Mouse (Mus musculus): ENCODE data around the gene Myo1c. TPM values are rescaled to one million over a fixed set of nuclear protein-coding genes. Genes with fewer than 3 reads are reported as not detected.

The Myo1c gene
- polyA plus RNA-seq, 1 experiment from 2014 or later: 48.6 TPM

GRCm38 (mm10) chr11:75651426-75652221, 1.3 kb downstream of the Myo1c start:
- no peaks in the 10 kb centered on the region for H3K36me3 ChIP-seq
- H3K27ac ChIP-seq: peak overlapping the region; percentile 93
- H3K4me2 ChIP-seq (replicated peaks): peak overlapping the region; percentile 92
- H3K9me3 ChIP-seq: no peaks in the 10 kb centered on the region
- peak overlapping the region; percentile 68 for H3K4me3 ChIP-seq (replicated peaks)
- peak overlapping the region; percentile 81 for H3K9ac ChIP-seq
- no peaks in the 10 kb centered on the region for H3K27me3 ChIP-seq (replicated peaks)
- ATAC-seq: peak; percentile 81
- peaks cover 43% of the 10 kb centered on the region for H3K4me1 ChIP-seq (replicated peaks)
- WGBS: under 1% methylated on average over 54 of the region's 54 CpGs

- no peaks in the 10 kb centered on the region for H3K9me3 ChIP-seq
- peak overlapping the region; percentile 92 for H3K4me2 ChIP-seq (replicated peaks)
- H3K27ac ChIP-seq: peak overlapping the region; percentile 93
- peak overlapping the region; percentile 68 for H3K4me3 ChIP-seq (replicated peaks)
- no peaks in the 10 kb centered on the region for H3K27me3 ChIP-seq (replicated peaks)
- peaks cover 50% of the 10 kb centered on the region for H3K4me1 ChIP-seq (replicated peaks)
- WGBS: 28% methylated on average over 20 of the region's 20 CpGs
- H3K9ac ChIP-seq: peak overlapping the region; percentile 81
- ATAC-seq: no peak
- H3K36me3 ChIP-seq: no peaks in the 10 kb centered on the region
Measured at GRCm38 (mm10) chr11:75652222-75652941, 2.1 kb downstream of the Myo1c start.

- ATAC-seq: no peak
- Histone ChIP-seq H3K4me2 (replicated peaks) (peak overlapping the region; percentile 92), H3K4me1 (replicated peaks) (peaks cover 50% of the 10 kb centered on the region), H3K4me3 (replicated peaks) (peak overlapping the region; percentile 68), H3K9ac (peak overlapping the region; percentile 63; the same call in 1 of the 2 replicates), H3K27ac (peak overlapping the region; percentile 86), H3K9me3 (no peaks in the 10 kb centered on the region), H3K27me3 (replicated peaks) (no peaks in the 10 kb centered on the region), H3K36me3 (peaks cover 2% of the 10 kb centered on the region; the same call in 1 of the 2 replicates)
- WGBS: 39% methylated on average over 14 of the region's 14 CpGs
Measured at GRCm38 (mm10) chr11:75652942-75653684, 2.8 kb downstream of the Myo1c start.

- H3K4me3 ChIP-seq (replicated peaks): peak overlapping the region; percentile 67
- under 1% methylated on average over 39 of the region's 45 CpGs for WGBS
- no peaks in the 10 kb centered on the region for H3K9me3 ChIP-seq
- peak overlapping the region; percentile 92 for H3K4me2 ChIP-seq (replicated peaks)
- peaks cover 7% of the 10 kb centered on the region; the same call in 1 of the 2 replicates for H3K36me3 ChIP-seq
- peak overlapping the region; percentile 86 for H3K27ac ChIP-seq
- peak; percentile 76 for ATAC-seq
- no peaks in the 10 kb centered on the region for H3K27me3 ChIP-seq (replicated peaks)
- H3K9ac ChIP-seq: peak overlapping the region; percentile 63
- peaks cover 50% of the 10 kb centered on the region for H3K4me1 ChIP-seq (replicated peaks)
Measured at GRCm38 (mm10) chr11:75653781-75654470, 3.6 kb downstream of the Myo1c start.

- Histone ChIP-seq H3K27me3 (replicated peaks) (no peaks in the 10 kb centered on the region), H3K4me1 (replicated peaks) (peaks cover 50% of the 10 kb centered on the region), H3K27ac (peak overlapping the region; percentile 86), H3K9me3 (no peaks in the 10 kb centered on the region), H3K4me3 (replicated peaks) (peak overlapping the region; percentile 70), H3K9ac (peak overlapping the region; percentile 74), H3K36me3 (peaks cover 7% of the 10 kb centered on the region; the same call in 1 of the 2 replicates), H3K4me2 (replicated peaks) (peak overlapping the region; percentile 92)
- 48% methylated on average over 25 of the region's 25 CpGs for WGBS
- no peak for ATAC-seq
Measured at GRCm38 (mm10) chr11:75654471-75655390, 4.4 kb downstream of the Myo1c start.

GRCm38 (mm10) chr11:75655621-75656545, 5.6 kb downstream of the Myo1c start:
- peaks cover 46% of the 10 kb centered on the region for H3K4me1 ChIP-seq (replicated peaks)
- peak; percentile 52 for ATAC-seq

GRCm38 (mm10) chr11:75656621-75657590, 6.6 kb downstream of the Myo1c start:
- Histone ChIP-seq H3K4me2 (replicated peaks) (peak overlapping the region; percentile 92), H3K4me3 (replicated peaks) (peak overlapping the region; percentile 70), H3K4me1 (replicated peaks) (peaks cover 46% of the 10 kb centered on the region), H3K9me3 (no peaks in the 10 kb centered on the region), H3K9ac (peak overlapping the region; percentile 74), H3K27me3 (replicated peaks) (no peaks in the 10 kb centered on the region), H3K27ac (peak overlapping the region; percentile 86; the same call in 1 of the 2 replicates), H3K36me3 (peaks cover 24% of the 10 kb centered on the region)
- WGBS: 50% methylated on average over 20 of the region's 20 CpGs
- ATAC-seq: no peak

More at GRCm38 (mm10) chr11:75655621-75656545, 5.6 kb downstream of the Myo1c start:
- WGBS: 2% methylated on average over 77 of the region's 78 CpGs
- Histone ChIP-seq H3K4me2 (replicated peaks) (peak overlapping the region; percentile 92), H3K9me3 (no peaks in the 10 kb centered on the region), H3K27ac (peak overlapping the region; percentile 86), H3K4me3 (replicated peaks) (peak overlapping the region; percentile 70), H3K36me3 (peaks cover 15% of the 10 kb centered on the region), H3K27me3 (replicated peaks) (no peaks in the 10 kb centered on the region), H3K9ac (peak overlapping the region; percentile 74)

GRCm38 (mm10) chr11:75657841-75658240, 7.5 kb downstream of the Myo1c start:
- Histone ChIP-seq H3K4me3 (replicated peaks) (no peak overlapping the region), H3K36me3 (peaks cover 31% of the 10 kb centered on the region), H3K9ac (no peak overlapping the region), H3K27me3 (replicated peaks) (no peaks in the 10 kb centered on the region), H3K4me2 (replicated peaks) (no peak overlapping the region), H3K9me3 (no peaks in the 10 kb centered on the region), H3K4me1 (replicated peaks) (peaks cover 39% of the 10 kb centered on the region), H3K27ac (no peak overlapping the region)
- no peak for ATAC-seq

- Histone ChIP-seq H3K27me3 (replicated peaks) (no peaks in the 10 kb centered on the region), H3K4me1 (replicated peaks) (peaks cover 35% of the 10 kb centered on the region), H3K9me3 (no peaks in the 10 kb centered on the region), H3K36me3 (peaks cover 31% of the 10 kb centered on the region), H3K4me2 (replicated peaks) (no peak overlapping the region), H3K4me3 (replicated peaks) (no peak overlapping the region), H3K27ac (no peak overlapping the region), H3K9ac (no peak overlapping the region)
- ATAC-seq: no peak
- 92% methylated on average over 13 of the region's 13 CpGs for WGBS
Measured at GRCm38 (mm10) chr11:75658311-75658710, 8.0 kb downstream of the Myo1c start.

Data from intestine, embryonic 15.5 days (tissue).